Mouse (Mus musculus) heart, adult 2 months (tissue): Measurements from ENCODE around the gene Tmem212. TPM values are rescaled to one million over a fixed set of nuclear protein-coding genes. Genes with fewer than 3 reads are reported as not detected.

ENCODE experiments used
- DNase-seq, 2 experiments: peaks; one replicate each; pipeline ENCODE4 v3.0.0; 2021
- H3K27ac ChIP-seq: fragments of 200-600 bp; 2 replicates; pipeline ENCODE4 v1.8.1; 2022
- H3K27me3 ChIP-seq: fragments of 200-500 bp; 2 replicates; pipeline ENCODE4 v1.6.1; 2012; ENCODE audit warnings: mild to moderate bottlenecking, low read length, inconsistent platforms, mixed read lengths; ENCODE audit not compliant: control insufficient read depth, insufficient read depth
- H3K36me3 ChIP-seq: fragments of 200-500 bp; 2 replicates; pipeline ENCODE4 v1.6.1; 2012; ENCODE audit warnings: low read length, inconsistent platforms; ENCODE audit not compliant: control insufficient read depth, insufficient read depth
- H3K4me1 ChIP-seq: fragments of 200-500 bp; 2 replicates; pipeline ENCODE4 v1.6.1; 2011; ENCODE audit warnings: low read length; ENCODE audit not compliant: control insufficient read depth, insufficient read depth
- H3K4me3 ChIP-seq: fragments of 200-600 bp; 2 replicates; pipeline ENCODE4 v1.8.1; 2022
- H3K79me2 ChIP-seq: fragments of 200-500 bp; replicated peaks from 2 replicates; pipeline ENCODE4 v1.6.1; 2012; ENCODE audit warnings: mild to moderate bottlenecking, inconsistent platforms, low read length, moderate library complexity, mixed read lengths; ENCODE audit not compliant: control insufficient read depth, insufficient read depth
- H3K9ac ChIP-seq: fragments of 200-500 bp; 2 replicates; pipeline ENCODE4 v1.6.1; 2012; ENCODE audit warnings: low read depth, mild to moderate bottlenecking, control low read depth, inconsistent platforms, low read length, mixed read lengths
- CTCF ChIP-seq: fragments of 200-600 bp; IDR thresholded peaks from 2 replicates; pipeline ENCODE4 v1.8.1; 2022; ENCODE audit warnings: antibody characterized with exemption, mild to moderate bottlenecking, moderate library complexity
- EP300 ChIP-seq: fragments of 200-500 bp; IDR thresholded peaks from 2 replicates; pipeline ENCODE4 v1.6.1; 2011; ENCODE audit warnings: low read depth, low read length, control low read depth; ENCODE audit not compliant: insufficient read depth
- POLR2A ChIP-seq: fragments of 200-500 bp; IDR thresholded peaks from 2 replicates; pipeline ENCODE4 v1.6.1; 2011; ENCODE audit warnings: mild to moderate bottlenecking, low read depth, low read length, control low read depth; ENCODE audit not compliant: insufficient read depth
- WGBS: fragments of 180-500 bp; shearing (Covaris S2); methylation state at CpG from one replicate; pipeline ENCODE4 v1.1.7; 2018; 5-methylcytosine and 5-hydroxymethylcytosine counted together
- intact Hi-C: fragments of 180-260 bp; cut with DNase I; formaldehyde crosslinking; loops from one replicate; pipeline ENCODE4 v1.15.1; 2025
- polyA plus RNA-seq: library from polyadenylated mRNA; depleted of rRNA; stranded (reverse); fragments of >200 nt; gene quantifications from 2 replicates; pipeline ENCODE4 v1.2.3, GENCODE M21; 2012
- total RNA-seq, 2 experiments: library from RNA; stranded (reverse); gene quantifications; 2 replicates each; pipeline ENCODE4 v1.2.3; 2021

Gene Tmem212
- total and polyA plus RNA-seq, 3 experiments, result 4.9 TPM; not detected in 2

- intact Hi-C loops, result no loop called here
- H3K4me1 ChIP-seq, result peaks cover 2% of the 10 kb centered on the region; the same call in 1 of the 2 replicates
- no peak overlapping the region for H3K9ac ChIP-seq
- H3K4me3 ChIP-seq, result no peak overlapping the region
- no peaks in the 10 kb centered on the region for H3K27me3 ChIP-seq
- no peaks in the 10 kb centered on the region for H3K79me2 ChIP-seq
- WGBS, result 50% methylated on average over 9 of the region's 9 CpGs
- no peak for DNase-seq
- H3K27ac ChIP-seq, result no peak overlapping the region
- TF ChIP-seq POLR2A, result no peak
- no peak for TF ChIP-seq EP300
- TF ChIP-seq CTCF, result no peak
- H3K36me3 ChIP-seq, result no peaks in the 10 kb centered on the region
Observed at GRCm38 (mm10) chr3:27840311-27840710, 55.9 kb downstream of the Tmem212 start.

GRCm38 (mm10) chr3:27839795-27840194 lies 56.4 kb downstream of the Tmem212 start:
- WGBS, result 39% methylated on average over 3 of the region's 3 CpGs
- Histone ChIP-seq H3K4me1 (peaks cover 2% of the 10 kb centered on the region; the same call in 1 of the 2 replicates), H3K27ac (no peak overlapping the region), H3K9ac (no peak overlapping the region), H3K79me2 (no peaks in the 10 kb centered on the region), H3K36me3 (no peaks in the 10 kb centered on the region), H3K4me3 (no peak overlapping the region), H3K27me3 (no peaks in the 10 kb centered on the region)
- intact Hi-C loops, result no loop called here
- TF ChIP-seq CTCF, result no peak
- TF ChIP-seq EP300, result no peak
- no peak for TF ChIP-seq POLR2A
- DNase-seq, result no peak

GRCm38 (mm10) chr3:27839231-27839630 lies 56.9 kb downstream of the Tmem212 start:
- H3K9ac ChIP-seq, result no peak overlapping the region
- 60% methylated on average over 9 of the region's 9 CpGs for WGBS
- no peak overlapping the region for H3K4me3 ChIP-seq
- H3K27me3 ChIP-seq, result no peaks in the 10 kb centered on the region
- no peaks in the 10 kb centered on the region for H3K79me2 ChIP-seq
- no peak for TF ChIP-seq CTCF
- no peak for TF ChIP-seq EP300
- no peak for TF ChIP-seq POLR2A
- H3K36me3 ChIP-seq, result no peaks in the 10 kb centered on the region
- H3K27ac ChIP-seq, result no peak overlapping the region
- intact Hi-C loops, result no loop called here
- H3K4me1 ChIP-seq, result peaks cover 2% of the 10 kb centered on the region; the same call in 1 of the 2 replicates
- no peak for DNase-seq

- intact Hi-C loops, result no loop called here
- H3K27ac ChIP-seq, result no peak overlapping the region
- TF ChIP-seq POLR2A (no peak), EP300 (0 out of 2 replicates have a peak, but pooled peaks have one; percentile 39)
- no peak for DNase-seq
- peaks cover 2% of the 10 kb centered on the region; the same call in 1 of the 2 replicates for H3K4me1 ChIP-seq
- H3K79me2 ChIP-seq, result no peaks in the 10 kb centered on the region
- no peaks in the 10 kb centered on the region for H3K27me3 ChIP-seq
- H3K36me3 ChIP-seq, result no peaks in the 10 kb centered on the region
- 43% methylated on average over 3 of the region's 3 CpGs for WGBS
- H3K4me3 ChIP-seq, result no peak overlapping the region
- H3K9ac ChIP-seq, result no peak overlapping the region
Observed at GRCm38 (mm10) chr3:27836297-27836696, 59.9 kb downstream of the Tmem212 start.

GRCm38 (mm10) chr3:27835786-27836185 lies 60.4 kb downstream of the Tmem212 start:
- no peak for DNase-seq
- Histone ChIP-seq H3K36me3 (no peaks in the 10 kb centered on the region), H3K4me1 (peaks cover 2% of the 10 kb centered on the region; the same call in 1 of the 2 replicates), H3K27me3 (no peaks in the 10 kb centered on the region), H3K27ac (no peak overlapping the region), H3K79me2 (no peaks in the 10 kb centered on the region), H3K4me3 (no peak overlapping the region), H3K9ac (no peak overlapping the region)
- 95% methylated on average over 8 of the region's 8 CpGs for WGBS
- intact Hi-C loops, result no loop called here
- TF ChIP-seq EP300, result no peak
- TF ChIP-seq POLR2A, result no peak
- TF ChIP-seq CTCF, result no peak

GRCm38 (mm10) chr3:27828755-27829154 lies 67.4 kb downstream of the Tmem212 start:
- intact Hi-C loops, result no loop called here
- Histone ChIP-seq H3K4me1 (no peaks in the 10 kb centered on the region), H3K4me3 (no peak overlapping the region), H3K79me2 (no peaks in the 10 kb centered on the region), H3K36me3 (no peaks in the 10 kb centered on the region), H3K9ac (no peak overlapping the region), H3K27me3 (no peaks in the 10 kb centered on the region), H3K27ac (no peak overlapping the region)
- no peak for TF ChIP-seq EP300
- TF ChIP-seq POLR2A, result no peak
- TF ChIP-seq CTCF, result no peak
- WGBS, result 79% methylated on average over 3 of the region's 3 CpGs
- no peak for DNase-seq
